Mouse (Mus musculus) natural killer cell, adult 2 months (primary cell): Measurements from ENCODE around the gene Bag3.
"Not testable (repeated sequence)": the region's sequence is repeated elsewhere in the genome, so short reads cannot be mapped to it uniquely, and the experiment has no call there.

Experiments
- DNase-seq, 2 experiments: peaks; one replicate each; pipeline ENCODE4 v3.0.0; 2022; ENCODE audit warnings: low spot score in 2 of 2

Bag3 gene

GRCm38 (mm10) chr7:128567561-128568244, 44.3 kb downstream of the Bag3 start:
- no peak for DNase-seq

- DNase-seq: not testable (repeated sequence)
Observed at GRCm38 (mm10) chr7:128569429-128569828, 46.0 kb downstream of the Bag3 start.

DNA sequence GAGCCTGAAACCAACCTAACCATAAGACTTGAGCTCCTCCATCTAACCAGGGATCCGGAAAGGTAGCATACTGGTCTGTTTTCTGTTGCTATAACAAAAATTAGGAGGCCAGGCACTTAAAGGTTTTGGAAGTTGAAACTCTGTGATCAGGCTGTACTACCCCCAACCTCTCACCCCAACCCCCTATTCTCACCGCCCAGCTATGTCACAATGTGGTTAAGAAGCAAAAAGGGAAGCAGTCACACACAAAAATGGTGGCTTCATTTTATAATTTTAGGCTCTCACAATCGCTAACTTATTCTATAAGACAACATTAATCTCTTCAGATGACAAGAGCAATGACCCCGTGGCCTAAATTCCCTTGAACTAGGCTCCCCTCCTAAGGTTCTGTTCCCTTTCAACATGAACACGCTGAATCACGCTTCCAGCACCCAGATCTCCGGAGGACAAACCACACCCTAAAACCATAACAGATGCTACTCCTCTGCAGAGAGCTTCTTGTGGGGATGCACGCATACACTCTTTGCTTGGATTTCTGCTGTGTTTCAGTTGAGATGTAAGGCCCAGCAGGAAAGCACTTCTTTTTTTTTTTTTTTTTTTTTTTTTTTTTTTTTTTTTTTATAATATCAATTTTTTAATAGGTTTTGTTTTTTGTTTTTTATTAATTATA, 46.7 kb downstream of the Bag3 start:
- DNase-seq: no peak

DNA sequence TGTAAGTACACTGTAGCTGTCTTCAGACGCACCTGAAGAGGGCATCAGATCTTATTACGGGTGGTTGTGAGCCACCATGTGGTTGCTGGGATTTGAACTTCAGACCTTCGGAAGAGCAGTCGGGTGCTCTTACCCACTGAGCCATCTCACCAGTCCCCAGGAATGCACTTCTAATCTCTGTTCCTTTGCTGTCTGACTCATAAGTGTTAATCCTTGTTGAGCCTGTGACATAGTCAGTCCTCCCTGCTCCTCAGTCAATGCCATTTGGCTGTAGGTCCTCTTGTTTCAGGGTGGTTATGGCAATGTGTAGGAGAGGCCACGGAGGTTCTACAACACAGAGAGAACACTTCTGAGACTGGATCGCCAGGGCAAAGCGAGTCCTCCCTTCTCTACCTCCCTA, 47.2 kb downstream of the Bag3 start:
- DNase-seq: not testable (repeated sequence)

GRCm38 (mm10) chr7:128572030-128572429, 48.6 kb downstream of the Bag3 start:
- DNase-seq: no peak

DNA sequence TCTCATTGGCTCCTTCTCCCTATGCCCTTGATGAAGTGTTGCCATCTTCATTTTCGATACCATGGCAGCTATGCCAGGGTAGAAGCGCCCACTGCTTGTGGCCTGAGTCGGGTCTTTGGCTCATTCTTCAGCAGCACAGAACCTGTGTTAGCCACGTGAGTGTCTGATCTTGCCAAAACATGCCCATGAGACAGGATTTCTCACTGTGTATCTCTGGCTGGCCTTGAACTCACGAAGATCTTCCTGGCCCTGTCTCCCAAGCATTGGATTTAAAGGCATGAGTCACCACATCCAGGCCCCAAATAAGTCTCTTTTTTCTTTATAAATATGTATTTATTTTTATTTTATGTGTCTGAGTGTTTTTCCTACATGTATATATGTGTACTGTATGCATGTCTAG, 51.8 kb downstream of the Bag3 start:
- DNase-seq: no peak

DNA sequence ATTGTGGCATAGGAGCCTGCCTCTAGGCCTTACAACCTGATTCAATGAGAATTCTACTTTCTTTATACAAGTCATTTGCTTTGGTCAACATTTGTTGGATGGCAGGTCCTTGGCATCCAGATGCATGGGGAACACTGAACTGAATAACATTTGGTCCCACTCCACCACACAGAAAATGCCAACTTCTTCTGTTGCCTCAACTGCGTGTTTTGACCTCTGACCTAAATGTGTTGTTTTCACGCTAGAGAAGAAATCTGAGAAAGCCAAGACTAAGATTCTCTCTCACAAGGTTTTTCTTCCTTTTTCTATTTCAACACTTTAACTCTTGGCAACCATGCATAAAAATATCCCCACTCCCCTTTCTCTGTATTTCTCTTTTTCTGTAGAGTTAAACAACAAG, 52.4 kb downstream of the Bag3 start:
- no peak for DNase-seq

DNA sequence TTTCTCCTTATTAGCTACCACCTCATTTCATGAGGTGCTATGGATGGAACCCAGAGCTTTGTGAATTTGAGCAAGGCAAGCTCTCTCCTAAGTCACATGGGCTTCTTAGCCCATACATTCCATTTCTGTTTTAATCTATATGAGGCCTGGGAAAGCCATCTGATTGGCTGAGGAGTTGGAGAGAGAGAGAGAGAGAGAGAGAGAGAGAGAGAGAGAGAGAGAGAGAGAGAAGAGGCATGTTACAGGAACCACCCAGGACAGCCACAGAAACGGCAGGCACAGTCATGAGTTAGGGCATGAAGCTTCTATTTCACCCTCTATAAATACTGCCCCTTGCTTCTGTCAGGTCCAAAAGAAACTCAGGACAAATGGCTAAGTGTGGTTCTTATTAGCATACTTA, 54.2 kb downstream of the Bag3 start:
- no peak for DNase-seq

DNA sequence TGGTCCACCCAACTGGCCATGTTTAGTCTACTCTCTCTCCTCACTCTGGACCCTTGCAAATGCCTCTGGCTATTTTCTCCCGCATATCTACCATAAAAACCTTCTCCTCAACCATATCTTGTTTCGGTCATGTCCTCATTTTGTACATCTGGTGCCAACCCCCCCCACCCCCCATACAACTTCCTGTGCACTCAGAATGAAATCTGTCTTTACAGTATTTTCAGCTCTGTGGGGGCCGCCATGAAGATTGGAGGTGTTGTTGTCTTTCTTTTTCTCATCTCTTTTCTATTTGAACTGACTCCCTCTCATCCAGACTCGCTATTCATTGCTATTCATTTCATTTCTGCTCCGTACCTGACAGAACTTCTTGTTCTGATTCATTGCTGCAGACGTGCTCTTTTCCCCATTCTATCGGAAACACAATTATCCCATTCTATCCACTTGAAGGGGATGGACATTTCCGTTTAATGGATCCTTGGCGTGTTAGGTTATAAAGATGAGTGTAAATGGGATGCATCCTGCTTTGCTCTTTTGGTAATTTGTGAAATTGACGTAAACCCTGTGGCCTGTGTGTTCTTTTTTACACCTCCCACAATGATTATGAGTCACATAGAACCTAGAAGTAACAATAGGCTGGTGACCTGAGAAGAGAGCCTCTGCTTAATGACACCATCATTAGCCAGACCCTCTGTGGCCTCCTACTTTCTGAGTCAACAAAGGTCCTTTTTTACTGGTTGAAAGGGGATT, 55.0 kb downstream of the Bag3 start:
- DNase-seq: no peak

DNA sequence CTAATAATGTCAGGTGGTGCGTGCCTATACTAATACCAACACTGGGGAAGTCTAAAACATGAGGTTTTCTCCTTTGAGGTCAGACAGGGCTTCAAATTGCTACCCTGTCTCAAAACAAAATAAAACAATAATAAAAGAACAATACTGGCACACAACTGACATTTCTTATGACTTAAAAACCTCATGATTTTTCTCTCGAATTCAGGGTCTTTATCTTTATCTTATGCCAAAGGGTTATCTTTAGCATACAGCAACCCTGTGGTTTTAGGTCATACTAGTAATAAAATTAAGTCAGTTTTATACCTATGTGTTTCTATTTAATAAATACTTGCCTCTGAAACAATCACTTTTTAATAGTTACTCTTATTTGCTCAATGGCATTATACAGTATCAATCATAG, 56.0 kb downstream of the Bag3 start:
- DNase-seq: no peak

GRCm38 (mm10) chr7:128580318-128580717, 56.9 kb downstream of the Bag3 start:
- no peak for DNase-seq

DNA sequence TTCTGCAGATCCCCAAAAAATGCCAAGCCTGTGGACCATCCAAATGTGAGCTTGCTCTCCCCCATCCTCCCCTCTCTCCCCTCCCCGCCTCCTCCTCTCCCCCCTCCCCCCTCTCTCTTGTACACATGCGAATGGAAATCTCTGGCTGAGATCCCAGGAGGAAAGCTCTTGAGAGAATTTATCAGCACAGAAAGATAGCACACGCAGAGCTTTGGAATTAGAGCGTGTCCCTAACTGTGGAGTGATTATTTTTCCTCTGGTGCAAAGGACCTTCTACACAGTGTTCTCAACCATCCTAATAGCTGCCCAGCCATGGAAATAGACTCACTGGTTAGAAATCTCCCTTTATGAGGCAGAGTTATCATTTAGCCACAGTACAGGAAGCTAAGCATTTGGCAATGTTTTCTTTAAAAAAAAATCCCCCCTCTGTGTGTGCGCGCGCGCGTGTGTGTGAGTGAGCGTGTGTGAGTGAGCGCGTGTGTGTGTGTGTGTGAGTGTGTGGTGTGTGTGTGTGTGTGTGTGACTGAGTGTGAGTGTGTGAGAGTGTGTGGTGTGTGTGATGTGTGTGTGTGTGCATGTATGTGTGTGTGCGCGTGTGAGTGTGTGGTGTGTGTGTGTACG, 58.6 kb downstream of the Bag3 start:
- no peak for DNase-seq

- no peak for DNase-seq
Observed at GRCm38 (mm10) chr7:128583213-128583948, 60.0 kb downstream of the Bag3 start.

GRCm38 (mm10) chr7:128587334-128587933, 64.0 kb downstream of the Bag3 start:
- no peak for DNase-seq

GRCm38 (mm10) chr7:128591345-128592084, 68.1 kb downstream of the Bag3 start:
- DNase-seq: no peak

DNA sequence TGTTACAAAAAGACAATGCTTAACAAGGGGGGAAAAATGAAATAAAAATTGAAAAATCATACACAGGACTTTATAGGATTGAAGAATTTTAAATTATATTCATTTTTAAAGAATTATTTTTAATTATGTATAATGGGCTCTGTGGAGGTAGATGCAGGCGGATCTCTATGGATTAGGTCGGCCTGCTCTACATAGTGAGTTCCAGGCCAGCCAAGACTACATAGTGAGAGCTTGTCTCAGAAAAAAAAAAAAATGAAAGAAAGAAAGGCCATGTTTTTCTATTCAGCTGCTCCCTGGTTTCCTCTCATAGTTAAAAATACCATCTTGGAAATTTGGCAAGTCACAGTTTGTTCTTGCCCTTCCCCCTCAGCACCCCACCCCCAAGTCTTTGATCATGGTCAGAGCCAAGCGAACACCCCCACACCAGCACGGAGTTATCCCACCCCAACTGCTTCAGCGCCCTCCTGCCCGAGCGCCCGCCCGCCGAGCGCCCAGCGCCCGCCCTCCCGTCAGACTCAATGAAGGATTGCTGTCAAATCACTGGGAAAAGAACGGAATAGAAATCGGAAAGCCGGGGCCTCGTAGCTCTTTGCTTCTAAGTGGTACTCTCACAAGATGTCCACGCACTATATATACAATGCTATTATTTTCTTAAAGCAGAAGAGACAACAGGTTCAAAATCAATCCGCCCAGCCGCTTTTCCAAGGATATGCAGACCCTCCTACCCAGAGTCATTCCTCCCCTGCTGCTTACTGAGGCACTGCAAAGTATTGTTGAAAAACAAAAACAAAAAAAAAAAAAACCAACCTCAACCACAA, 68.9 kb downstream of the Bag3 start:
- DNase-seq: no peak

GRCm38 (mm10) chr7:128592936-128593241, 69.5 kb downstream of the Bag3 start:
- no peak for DNase-seq

DNA sequence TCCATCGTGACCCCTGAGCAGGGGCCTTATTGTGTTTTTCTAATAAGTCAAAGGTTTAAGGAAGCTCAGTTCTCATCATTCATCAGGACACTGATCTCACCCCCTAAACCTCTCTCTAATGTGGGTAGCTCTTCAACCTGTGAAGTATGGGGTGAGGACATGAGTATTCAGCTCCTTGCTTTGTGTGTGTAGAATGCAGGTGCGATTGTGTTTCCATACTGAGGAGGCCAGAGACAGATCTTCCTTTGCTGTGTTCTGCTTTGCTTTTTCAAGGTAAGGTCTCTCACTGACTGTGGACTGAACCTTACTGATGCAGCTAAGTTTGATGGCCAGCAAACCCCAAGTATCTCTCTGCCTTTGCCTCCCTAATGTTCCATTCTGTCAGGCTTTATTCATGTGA, 72.9 kb downstream of the Bag3 start:
- DNase-seq: no peak
